In the genomic region with DNA sequence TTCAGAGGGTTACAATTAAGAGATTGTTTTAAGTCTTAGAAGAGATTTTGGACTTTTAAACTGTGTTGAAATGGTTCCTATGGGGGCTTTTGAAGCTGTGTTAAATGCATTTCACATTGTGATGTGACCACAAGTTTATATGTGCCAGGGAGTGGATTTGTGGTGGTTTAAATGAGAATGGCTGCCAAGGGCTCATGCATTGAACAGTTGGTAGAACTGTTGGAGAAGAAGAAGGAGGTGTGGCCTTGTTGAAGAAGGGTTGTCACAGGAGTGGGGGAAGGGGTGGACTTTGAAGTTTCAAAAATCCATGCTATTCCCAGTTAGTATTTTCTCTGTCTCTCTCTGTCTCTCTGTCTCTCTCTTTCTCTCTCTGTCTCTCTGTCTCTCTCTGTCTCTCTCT, we compare ENCODE assay signal across 24 mouse cellular contexts. TPM values are rescaled to one million over a fixed set of nuclear protein-coding genes. Genes with fewer than 3 reads are reported as not detected.
"Had no signal": no experiment of that assay in that cellular context is flagged by ENCODE, and none has a peak within 500 bp of the region (broad histone marks: within the 10 kb centered on the region; RNA-seq: fewer than 3 reads in every experiment).

No protein-coding gene starts in this region.

- H3K9ac ChIP-seq: neural tube, embryonic 13.5 days; neural tube, embryonic 15.5 days; stomach, embryonic 15.5 days had no signal

- H3K4me3 ChIP-seq: neural tube, embryonic 13.5 days; neural tube, embryonic 15.5 days; stomach, embryonic 15.5 days had no signal

- H3K4me1 ChIP-seq: neural tube, embryonic 13.5 days; neural tube, embryonic 15.5 days; stomach, embryonic 15.5 days had no signal

- H3K36me3 ChIP-seq: neural tube, embryonic 13.5 days; neural tube, embryonic 15.5 days; stomach, embryonic 15.5 days had no signal

- H3K27ac ChIP-seq: neural tube, embryonic 13.5 days; neural tube, embryonic 15.5 days; stomach, postnatal 0 days had no signal

- DNase-seq: retina, postnatal 1 day; right cerebral cortex, adult 18-20 months; right cerebral cortex, postnatal 14 days; right cerebral cortex, postnatal 25 days; right cerebral cortex, postnatal 4 days; spleen, adult 18-20 months; thymus, adult 18-20 months; thymus, adult 2 months; thymus, postnatal 14 days; thymus, postnatal 25 days; thymus, postnatal 36 days; thymus, postnatal 4 days had no signal

- H3K4me2 ChIP-seq: neural tube, embryonic 13.5 days; neural tube, embryonic 15.5 days; stomach, embryonic 15.5 days had no signal

- H3K9me3 ChIP-seq: neural tube, embryonic 13.5 days; neural tube, embryonic 15.5 days; stomach, embryonic 15.5 days had no signal

- H3K27me3 ChIP-seq: neural tube, embryonic 13.5 days; neural tube, embryonic 15.5 days; stomach, embryonic 15.5 days had no signal

RNA-seq across cellular contexts. Expression of a gene that starts 23.7 kb away (rescaled TPM):
- polyA plus RNA-seq: neural tube, embryonic 13.5 days; neural tube, embryonic 14.5 days; neural tube, embryonic 15.5 days; small intestine, adult 2 months; spleen, adult 2 months; stomach, embryonic 14.5 days; stomach, embryonic 15.5 days; stomach, embryonic 16.5 days; stomach, postnatal 0 days; testis, adult 2 months; thymus, adult 2 months; thymus, postnatal 0 days; urinary bladder, adult 2 months had no signal
